ENCODE assay signal across 11 mouse cellular contexts in the genomic region with DNA sequence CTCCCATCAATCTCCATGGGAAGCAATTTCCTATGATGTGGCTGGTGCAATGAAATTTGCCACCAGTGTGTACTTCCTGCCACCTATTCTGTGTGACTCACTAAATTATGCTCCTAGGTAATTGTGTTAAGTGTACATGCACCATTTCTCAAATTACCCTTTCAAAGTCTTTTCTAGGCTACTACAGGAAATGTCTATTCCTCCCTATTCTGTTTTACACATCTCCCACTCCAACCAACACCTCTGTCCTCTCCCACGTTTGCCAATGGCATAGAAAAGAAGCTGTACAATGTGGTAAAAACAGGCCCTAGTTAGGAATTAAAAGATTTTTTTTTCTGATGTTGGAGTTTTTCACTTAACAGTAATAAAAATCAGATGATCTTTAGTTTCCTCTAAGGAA.
"Had no signal": no experiment of that assay in that cellular context is flagged by ENCODE, and none has a peak within 500 bp of the region (broad histone marks: within the 10 kb centered on the region; RNA-seq: fewer than 3 reads in every experiment).

No protein-coding gene starts in this region.

- DNase-seq: liver, postnatal 0 days; lung, adult 2 months; lung, postnatal 14 days; lung, postnatal 36 days; retina, postnatal 1 day; right cerebral cortex, postnatal 14 days; right cerebral cortex, postnatal 4 days; spleen, adult 18-20 months; thymus, adult 2 months; thymus, postnatal 25 days; thymus, postnatal 4 days had no signal
